Mouse (Mus musculus) heart, embryonic 10.5 days (tissue): Measurements from ENCODE around the gene Cntn4. TPM values are rescaled to one million over a fixed set of nuclear protein-coding genes. Genes with fewer than 3 reads are reported as not detected.
"Not testable (repeated sequence)": the region's sequence is repeated elsewhere in the genome, so short reads cannot be mapped to it uniquely, and the experiment has no call there.

Experiments used
- DNase-seq: peaks from one replicate; pipeline ENCODE4 v3.0.0-alpha.2; 2017; ENCODE audit warnings: low spot score
- H3K27ac ChIP-seq: fragments of 300-500 bp; sonication (generic); 2 replicates; pipeline ENCODE4 v1.5.1; 2016; ENCODE audit warnings: mild to moderate bottlenecking
- H3K27me3 ChIP-seq: fragments of 300-500 bp; sonication (generic); 2 replicates; pipeline ENCODE4 v1.6.1; 2016; ENCODE audit warnings: mild to moderate bottlenecking; ENCODE audit not compliant: poor library complexity, insufficient read depth, severe bottlenecking
- H3K36me3 ChIP-seq: fragments of 300-500 bp; sonication (generic); 2 replicates; pipeline ENCODE4 v1.6.1; 2016; ENCODE audit warnings: mild to moderate bottlenecking, moderate library complexity
- H3K4me1 ChIP-seq: fragments of 300-500 bp; sonication (generic); 2 replicates; pipeline ENCODE4 v1.6.1; 2016; ENCODE audit warnings: mild to moderate bottlenecking
- H3K4me3 ChIP-seq: fragments of 300-500 bp; sonication (generic); 2 replicates; pipeline ENCODE4 v1.5.1; 2016; ENCODE audit warnings: mild to moderate bottlenecking, moderate library complexity
- H3K9me3 ChIP-seq: fragments of 300-500 bp; sonication (generic); 2 replicates; pipeline ENCODE4 v1.6.1; 2016; ENCODE audit warnings: mild to moderate bottlenecking, moderate library complexity
- WGBS: fragments of 180-500 bp; shearing (Covaris S2); methylation state at CpG from one replicate; pipeline ENCODE4 v1.1.7; 2016; 5-methylcytosine and 5-hydroxymethylcytosine counted together
- polyA plus RNA-seq: library from polyadenylated mRNA; unstranded; fragments of >200 nt; fragmentation: Nextera tagmentation; extraction: Ambion mirVana; gene quantifications from 2 replicates; pipeline ENCODE4 v1.2.1, GENCODE M21; 2016

Cntn4 gene
- polyA plus RNA-seq, 1 experiment from 2014 or later, result 0.48 TPM

DNA sequence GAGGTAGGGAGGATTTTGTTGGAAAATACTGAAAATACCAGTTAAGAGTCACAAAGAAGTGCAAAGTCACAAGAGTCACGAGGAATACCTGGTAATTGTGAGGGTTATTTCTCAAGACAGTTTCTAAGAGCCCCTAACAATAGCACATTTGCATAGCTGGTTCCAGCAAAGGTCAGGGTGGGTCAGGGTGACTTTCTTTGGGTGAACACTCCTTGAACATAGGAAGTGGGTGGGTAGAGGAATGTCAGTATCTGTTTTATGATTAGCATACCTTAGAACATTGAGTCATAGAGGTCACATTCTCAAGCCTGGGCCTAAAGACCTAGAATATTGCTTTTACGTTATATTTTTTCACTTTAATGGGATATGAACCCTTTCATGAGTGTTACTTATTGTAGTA is 681.3 kb downstream of the Cntn4 start:
- H3K4me3 ChIP-seq, H3K36me3 ChIP-seq, H3K4me1 ChIP-seq, H3K27ac ChIP-seq, DNase-seq, H3K27me3 ChIP-seq, H3K9me3 ChIP-seq: not testable (repeated sequence)
- 75% methylated on average over 2 of the region's 2 CpGs for WGBS

DNA sequence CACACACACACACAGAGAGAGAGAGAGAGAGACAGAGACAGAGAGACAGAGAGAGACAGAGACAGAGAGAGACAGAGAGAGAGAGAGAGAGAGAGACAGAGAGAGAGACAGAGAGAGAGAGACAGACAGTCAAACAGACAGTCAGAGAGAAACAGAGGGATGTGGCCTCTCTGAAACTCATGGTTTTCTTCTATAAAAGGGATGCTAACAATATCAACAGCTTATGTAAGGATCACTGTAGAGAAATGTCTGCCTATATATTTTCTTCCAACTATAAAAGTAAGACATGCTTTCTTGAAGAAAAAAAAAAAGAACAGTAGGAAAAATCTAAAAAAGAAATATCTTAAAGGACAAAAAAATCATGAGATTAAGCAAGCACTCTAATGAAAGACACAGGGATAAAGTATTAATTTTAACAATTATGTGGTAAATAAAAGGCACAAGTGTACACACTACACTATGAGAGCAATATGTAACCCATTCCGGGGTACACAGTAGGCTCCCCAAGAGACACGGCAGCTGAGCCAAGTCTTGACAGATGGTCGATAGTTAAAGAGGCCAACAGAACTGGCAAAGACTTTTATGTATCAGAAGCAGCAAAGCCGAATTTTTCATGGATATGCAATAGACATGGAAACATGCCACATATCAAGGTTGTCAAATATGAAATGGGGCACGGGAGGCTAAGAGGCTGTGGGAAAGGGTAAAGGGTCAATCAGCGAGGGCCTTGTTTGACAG is 704.0 kb downstream of the Cntn4 start:
- whole genome bisulfite sequencing, result 80% methylated on average over 6 of the region's 6 CpGs
- H3K36me3 ChIP-seq, result no peaks in the 10 kb centered on the region
- no peaks in the 10 kb centered on the region for H3K9me3 ChIP-seq
- no peak for DNase-seq
- no peaks in the 10 kb centered on the region for H3K27me3 ChIP-seq
- no peaks in the 10 kb centered on the region for H3K4me1 ChIP-seq
- H3K4me3 ChIP-seq, result no peak overlapping the region
- no peak overlapping the region for H3K27ac ChIP-seq

DNA sequence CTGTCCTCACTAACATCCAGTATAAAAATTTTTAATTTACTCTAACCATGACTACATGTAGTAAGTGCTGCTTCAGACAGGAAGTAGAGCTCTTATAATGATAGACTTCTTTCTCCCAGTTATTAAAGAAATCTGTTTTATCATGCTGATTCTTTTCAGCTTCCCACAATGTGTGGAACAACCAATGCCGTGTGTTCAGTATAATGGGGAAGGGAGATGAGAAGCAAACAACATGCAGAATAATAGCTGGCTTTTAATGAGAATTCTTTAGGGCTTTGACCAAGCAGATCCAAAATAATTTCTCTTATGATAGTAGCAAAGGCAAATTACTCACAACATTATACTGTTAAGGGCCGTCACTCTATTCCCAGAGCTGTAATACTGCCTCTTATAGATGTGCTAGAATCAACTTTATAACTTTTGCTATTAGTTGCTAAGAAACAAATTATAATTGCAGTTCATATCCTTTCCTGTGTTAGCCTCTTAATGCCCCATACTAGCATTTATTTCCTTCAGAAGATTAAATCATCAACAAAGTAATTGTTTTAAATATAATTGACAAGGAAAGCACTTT is 710.5 kb downstream of the Cntn4 start:
- no peaks in the 10 kb centered on the region for H3K4me1 ChIP-seq
- no peak overlapping the region for H3K4me3 ChIP-seq
- 81% methylated on average over 2 of the region's 2 CpGs for WGBS
- no peak overlapping the region for H3K27ac ChIP-seq
- H3K27me3 ChIP-seq, result no peaks in the 10 kb centered on the region
- no peaks in the 10 kb centered on the region for H3K9me3 ChIP-seq
- no peaks in the 10 kb centered on the region for H3K36me3 ChIP-seq
- DNase-seq, result no peak

DNA sequence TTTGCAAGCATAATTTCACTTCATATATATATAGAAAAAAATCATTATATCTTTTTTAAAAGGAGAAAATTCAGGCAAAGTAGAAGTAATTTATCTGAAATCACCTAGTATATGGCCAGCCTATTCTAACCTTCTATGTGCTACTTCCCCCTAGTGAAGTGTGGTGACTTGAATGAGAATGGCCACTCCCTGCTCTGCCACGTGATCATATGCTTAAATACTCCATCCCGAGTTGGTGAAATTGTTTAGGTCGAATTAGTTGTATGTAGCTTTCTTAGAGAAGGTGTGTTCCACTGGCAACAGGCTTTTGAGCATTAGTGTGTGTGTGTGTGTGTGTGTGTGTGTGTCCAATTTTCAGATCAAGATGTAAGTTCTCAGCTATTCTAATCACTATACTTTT is 730.6 kb downstream of the Cntn4 start:
- H3K4me1 ChIP-seq, result no peaks in the 10 kb centered on the region
- 70% methylated on average over 3 of the region's 3 CpGs for WGBS
- H3K4me3 ChIP-seq, result no peak overlapping the region
- no peak for DNase-seq
- H3K27ac ChIP-seq, result no peak overlapping the region
- no peaks in the 10 kb centered on the region for H3K36me3 ChIP-seq
- H3K9me3 ChIP-seq, result no peaks in the 10 kb centered on the region
- H3K27me3 ChIP-seq, result no peaks in the 10 kb centered on the region

DNA sequence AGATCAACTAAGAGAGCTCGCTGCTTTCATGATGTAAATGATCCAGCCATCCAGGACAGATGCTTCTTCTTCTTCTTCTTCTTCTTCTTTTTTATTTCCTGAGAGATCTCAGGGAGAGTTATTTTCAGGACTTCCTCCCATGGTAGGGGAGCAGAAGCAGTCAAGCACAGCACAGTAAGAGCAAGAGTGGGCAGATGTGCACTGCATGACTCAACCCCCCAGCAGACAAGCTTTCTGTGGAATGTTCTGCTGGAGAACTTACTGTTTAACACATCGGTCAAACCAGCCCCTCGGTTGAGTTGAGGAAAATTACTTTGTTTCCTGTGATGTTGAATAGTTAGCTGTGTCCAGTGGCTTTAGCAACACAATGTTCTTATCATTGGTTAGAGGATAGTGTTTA is 731.2 kb downstream of the Cntn4 start:
- Histone ChIP-seq H3K9me3 (no peaks in the 10 kb centered on the region), H3K4me1 (no peaks in the 10 kb centered on the region), H3K4me3 (no peak overlapping the region), H3K27me3 (no peaks in the 10 kb centered on the region), H3K36me3 (no peaks in the 10 kb centered on the region), H3K27ac (no peak overlapping the region)
- 81% methylated on average over 3 of the region's 3 CpGs for WGBS
- no peak for DNase-seq

DNA sequence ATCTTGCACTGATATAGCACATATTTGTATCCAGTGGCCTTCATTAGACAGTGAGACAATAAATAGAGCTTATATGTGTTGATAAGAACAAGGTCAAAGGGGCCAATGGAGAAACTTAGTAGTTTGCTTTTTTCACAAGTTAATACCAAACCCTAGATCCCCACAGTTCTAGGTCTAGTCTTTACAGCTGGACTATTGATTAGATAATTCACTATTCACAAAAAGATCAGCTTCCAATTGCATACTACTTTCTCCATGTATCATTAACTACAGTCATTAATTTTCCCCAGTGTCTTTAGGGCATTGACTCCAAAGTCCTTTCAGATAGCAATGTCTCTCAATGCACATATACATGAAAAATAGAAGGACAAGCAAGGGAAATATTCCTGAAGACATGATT is 745.5 kb downstream of the Cntn4 start:
- no peaks in the 10 kb centered on the region for H3K27me3 ChIP-seq
- no peaks in the 10 kb centered on the region for H3K36me3 ChIP-seq
- no peak overlapping the region for H3K27ac ChIP-seq
- no peak overlapping the region for H3K4me3 ChIP-seq
- H3K9me3 ChIP-seq, result no peaks in the 10 kb centered on the region
- H3K4me1 ChIP-seq, result no peaks in the 10 kb centered on the region
- DNase-seq, result no peak

DNA sequence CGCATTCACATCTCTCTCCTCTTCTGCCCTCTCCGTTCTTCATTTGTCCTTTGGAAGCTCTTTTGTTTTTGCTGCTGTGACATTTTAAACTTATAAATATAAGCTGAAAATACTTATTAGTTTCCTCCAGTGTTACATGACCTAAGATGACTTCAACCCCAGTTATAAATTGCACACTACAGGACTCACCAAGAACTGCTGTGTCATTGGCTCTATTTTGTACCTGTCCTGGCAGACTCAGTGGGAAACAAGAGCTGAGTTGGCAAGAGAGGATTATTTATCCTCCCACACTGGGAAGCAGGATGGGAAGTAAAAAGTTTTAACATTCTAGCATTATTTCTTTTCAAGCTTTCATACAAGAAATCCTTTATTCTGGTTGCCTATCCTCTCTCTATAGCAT is 746.0 kb downstream of the Cntn4 start:
- Histone ChIP-seq H3K9me3 (no peaks in the 10 kb centered on the region), H3K4me3 (no peak overlapping the region), H3K27me3 (no peaks in the 10 kb centered on the region), H3K27ac (no peak overlapping the region), H3K4me1 (no peaks in the 10 kb centered on the region), H3K36me3 (no peaks in the 10 kb centered on the region)
- DNase-seq, result no peak
- 88% methylated on average over 2 of the region's 2 CpGs for WGBS

DNA sequence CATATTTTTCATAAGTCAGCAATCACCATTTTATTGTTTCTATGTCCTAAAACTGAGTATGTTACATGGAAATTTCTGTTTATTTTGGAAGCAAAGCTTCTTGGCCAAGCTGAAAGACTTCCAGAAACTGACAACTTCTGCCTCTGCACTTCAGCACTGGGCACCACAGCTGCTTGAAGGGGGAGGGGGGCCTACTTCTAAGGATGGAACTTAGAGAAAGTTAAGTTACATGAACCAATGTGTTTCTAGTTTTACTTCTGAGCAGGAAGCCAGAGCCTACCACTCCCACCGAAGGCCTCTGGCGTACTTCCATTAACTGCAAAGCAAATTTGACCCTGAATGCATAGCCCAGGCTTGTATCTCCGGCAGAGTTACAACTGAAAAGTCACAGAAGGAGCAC is 749.2 kb downstream of the Cntn4 start:
- H3K9me3 ChIP-seq, result no peaks in the 10 kb centered on the region
- no peak overlapping the region for H3K4me3 ChIP-seq
- no peaks in the 10 kb centered on the region for H3K36me3 ChIP-seq
- 82% methylated on average over 3 of the region's 3 CpGs for WGBS
- H3K27ac ChIP-seq, result no peak overlapping the region
- H3K27me3 ChIP-seq, result no peaks in the 10 kb centered on the region
- H3K4me1 ChIP-seq, result no peaks in the 10 kb centered on the region
- DNase-seq, result no peak

DNA sequence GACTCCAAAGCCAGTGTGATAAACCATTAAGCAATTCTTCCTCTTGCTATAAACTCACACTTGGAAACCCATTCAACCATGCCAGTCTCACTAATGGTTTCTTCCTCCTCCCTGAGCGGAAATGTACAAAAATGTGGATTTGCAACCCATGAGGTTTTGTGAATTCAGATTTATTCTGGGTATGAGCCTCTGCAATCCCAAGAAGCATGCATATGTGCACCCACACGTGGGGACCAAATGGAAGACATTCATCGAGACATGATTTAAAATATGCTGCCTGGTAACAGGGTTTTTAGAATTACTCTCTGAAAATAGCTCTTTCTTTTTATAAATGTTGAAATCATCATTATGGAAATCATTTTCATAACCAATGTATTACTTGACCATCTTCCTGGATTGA is 754.0 kb downstream of the Cntn4 start:
- DNase-seq, result no peak

DNA sequence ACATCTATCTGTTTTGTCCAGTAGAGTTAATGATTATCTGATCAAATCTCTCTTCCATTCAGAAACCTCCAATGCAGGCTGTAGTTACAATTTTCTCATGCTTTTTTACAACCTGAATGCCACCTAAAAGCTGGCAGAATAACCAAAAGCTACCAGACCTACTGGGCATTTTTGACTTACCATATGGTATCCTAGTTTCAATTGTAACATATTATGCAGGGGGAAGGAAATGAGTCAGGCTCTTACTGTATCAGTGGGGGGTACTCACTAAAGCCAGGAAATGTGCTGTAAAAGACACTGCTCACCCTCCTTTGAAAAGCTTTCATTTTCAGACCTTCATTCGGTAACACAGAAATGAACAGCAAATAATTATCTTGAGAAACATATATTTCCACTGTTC is 763.3 kb downstream of the Cntn4 start:
- no peak overlapping the region for H3K4me3 ChIP-seq
- H3K36me3 ChIP-seq, result no peaks in the 10 kb centered on the region
- H3K9me3 ChIP-seq, result no peaks in the 10 kb centered on the region
- 62% methylated on average over 1 of the region's 1 CpGs for WGBS
- no peak overlapping the region for H3K27ac ChIP-seq
- H3K27me3 ChIP-seq, result no peaks in the 10 kb centered on the region
- DNase-seq, result no peak
- no peaks in the 10 kb centered on the region for H3K4me1 ChIP-seq

More for the DNA sequence above, 754.0 kb downstream of the Cntn4 start:
- Histone ChIP-seq H3K27ac (no peak overlapping the region), H3K4me3 (no peak overlapping the region), H3K27me3 (no peaks in the 10 kb centered on the region), H3K9me3 (no peaks in the 10 kb centered on the region), H3K4me1 (no peaks in the 10 kb centered on the region), H3K36me3 (no peaks in the 10 kb centered on the region)
- 82% methylated on average over 3 of the region's 3 CpGs for WGBS

DNA sequence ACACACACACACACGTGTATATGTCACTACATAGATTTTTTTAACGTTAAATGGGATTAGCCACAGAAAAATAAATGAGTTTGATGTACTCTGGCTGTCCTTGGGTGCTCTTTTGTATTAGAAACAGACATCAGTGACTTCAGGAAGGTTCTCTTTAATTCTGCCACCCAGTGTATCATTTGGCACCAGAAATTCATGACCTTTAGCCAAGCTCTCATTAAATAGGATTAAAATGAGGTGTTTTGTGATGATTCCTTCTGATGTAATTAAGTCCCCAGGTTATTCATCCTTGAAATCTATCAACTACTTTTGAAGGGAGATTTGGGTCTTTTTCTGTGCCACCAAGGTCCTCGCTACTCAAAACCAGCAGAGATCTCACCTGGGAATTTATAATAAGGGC is 763.8 kb downstream of the Cntn4 start:
- no peak for DNase-seq
- 77% methylated on average over 3 of the region's 3 CpGs for WGBS
- H3K27ac ChIP-seq, result no peak overlapping the region

DNA sequence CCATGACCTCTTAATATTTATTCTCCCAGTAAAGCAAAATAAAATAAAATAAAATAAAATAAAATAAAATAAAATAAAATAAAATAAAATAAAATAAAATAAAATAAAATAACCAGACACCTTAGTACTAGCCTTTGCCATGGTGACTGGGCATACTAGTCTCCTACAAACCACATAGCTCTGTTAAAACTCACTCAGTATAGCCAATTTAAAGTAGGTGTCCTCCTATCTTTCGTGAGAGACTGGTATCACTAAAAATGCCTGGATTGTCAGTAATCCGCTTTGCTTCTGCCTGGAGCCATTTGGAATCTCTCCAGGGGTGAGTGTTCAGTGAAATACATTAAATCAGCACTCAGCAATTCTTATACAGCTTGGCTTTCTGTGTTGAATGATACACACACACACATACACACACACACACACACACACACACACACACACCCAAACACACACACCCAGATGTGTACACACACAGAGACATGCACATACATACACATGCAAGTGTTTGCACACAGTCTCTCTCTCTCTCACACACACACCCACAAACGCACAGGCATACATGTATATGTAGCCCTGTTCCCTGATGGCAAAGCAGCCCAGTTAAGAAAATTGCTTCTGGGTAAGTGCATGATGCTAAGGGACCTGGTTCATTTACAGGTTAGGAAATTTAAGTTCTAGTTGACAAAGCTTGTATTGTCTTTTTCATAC is 776.8 kb downstream of the Cntn4 start:
- no peak for DNase-seq
- H3K4me3 ChIP-seq, result no peak overlapping the region
- H3K27ac ChIP-seq, result no peak overlapping the region
- no peaks in the 10 kb centered on the region for H3K9me3 ChIP-seq
- 73% methylated on average over 3 of the region's 3 CpGs for WGBS
- H3K36me3 ChIP-seq, result no peaks in the 10 kb centered on the region
- H3K27me3 ChIP-seq, result no peaks in the 10 kb centered on the region
- H3K4me1 ChIP-seq, result no peaks in the 10 kb centered on the region

More for the DNA sequence above, 763.8 kb downstream of the Cntn4 start:
- Histone ChIP-seq H3K27me3 (no peaks in the 10 kb centered on the region), H3K4me3 (no peak overlapping the region), H3K4me1 (no peaks in the 10 kb centered on the region), H3K36me3 (no peaks in the 10 kb centered on the region), H3K9me3 (no peaks in the 10 kb centered on the region)

DNA sequence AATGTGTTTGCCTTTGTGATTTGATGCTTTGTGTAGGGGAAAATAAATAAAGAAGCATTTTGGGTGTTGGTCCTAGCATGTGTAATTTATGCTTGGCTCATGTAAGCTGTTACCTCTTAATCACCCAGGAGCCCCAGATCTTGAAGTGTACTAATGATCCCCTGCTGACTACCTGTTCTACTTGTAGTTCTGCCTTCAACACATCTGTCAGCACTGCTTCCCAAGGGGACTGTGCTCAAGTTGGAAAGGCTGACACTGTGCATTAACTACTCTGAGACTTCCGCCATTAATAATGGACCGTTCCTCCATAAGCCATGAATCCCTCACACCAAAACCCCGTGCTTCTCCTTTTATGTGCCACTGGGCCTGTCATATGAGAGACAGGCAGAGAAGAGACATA is 778.2 kb downstream of the Cntn4 start:
- DNase-seq, result no peak
- Histone ChIP-seq H3K36me3 (no peaks in the 10 kb centered on the region), H3K4me3 (no peak overlapping the region), H3K27ac (no peak overlapping the region), H3K9me3 (no peaks in the 10 kb centered on the region), H3K27me3 (no peaks in the 10 kb centered on the region), H3K4me1 (no peaks in the 10 kb centered on the region)
- 86% methylated on average over 3 of the region's 3 CpGs for WGBS
